Mouse (Mus musculus) adrenal gland, adult 18-20 months (tissue): ENCODE data around the gene Cchcr1. TPM values are rescaled to one million over a fixed set of nuclear protein-coding genes. Genes with fewer than 3 reads are reported as not detected.
"Not testable (repeated sequence)": the region's sequence is repeated elsewhere in the genome, so short reads cannot be mapped to it uniquely, and the experiment has no call there.

Experiments
- DNase-seq, 2 experiments: peaks; one replicate each; pipeline ENCODE4 v3.0.0; 2021 to 2022; ENCODE audit warnings: low spot score in 2 of 2
- long read RNA-seq, 2 experiments: library from polyadenylated mRNA; stranded (forward); transcript quantifications; one replicate each; pipeline ENCODE4 v2.0.0; 2021
- total RNA-seq, 2 experiments: library from RNA; stranded (reverse); gene quantifications; 1 replicate in 1 of 2; 2 replicates in 1 of 2; pipeline ENCODE4 v1.2.3; 2021

Gene Cchcr1
- total RNA-seq: 1 to 10 TPM; 6.3 to 6.7 TPM
- long read RNA-seq, experiment 1, partial matches to known transcripts: 1 of 9 reads
- long read RNA-seq, experiment 1, other reads (novel, unspliced or antisense): 4 of 9 reads
- long read RNA-seq, experiment 2, transcript Cchcr1-202 (18 exons, 2,656 nt): major isoform, 10 of 25 reads
- long read RNA-seq, experiment 2, partial matches to known transcripts: 4 of 25 reads
- long read RNA-seq, experiment 2, other reads (novel, unspliced or antisense): 11 of 25 reads

GRCm38 (mm10) chr17:35516652-35517500 lies at the start of gene Cchcr1, which contains the start of gene Tcf19:
Cchcr1 (plus strand) TSS chr17:35517100.
Tcf19 (minus strand) TSS chr17:35516824.
- DNase-seq: peak; percentile 93

DNA sequence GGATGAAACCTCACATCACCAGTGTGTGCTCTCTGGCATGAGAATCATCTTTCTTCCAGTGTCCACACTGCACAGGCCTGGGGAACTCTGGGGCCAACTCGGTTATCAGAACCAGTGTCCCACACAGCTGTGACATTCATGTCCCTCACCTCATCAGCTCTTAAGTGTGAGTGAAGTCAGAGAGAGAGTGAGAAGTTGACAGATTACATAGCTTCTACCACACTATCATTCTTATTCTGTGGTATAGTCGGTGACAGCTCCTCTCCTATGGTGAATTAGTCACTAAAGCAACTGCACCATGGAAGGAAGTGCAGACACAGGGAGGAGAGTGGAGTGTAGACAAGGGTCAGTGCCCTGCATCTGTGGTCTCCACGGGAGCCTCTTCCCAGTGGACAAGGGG lies 48.0 kb upstream of the Cchcr1 start:
- DNase-seq: not testable (repeated sequence)

GRCm38 (mm10) chr17:35469842-35470751 lies 46.8 kb upstream of the Cchcr1 start, which contains the start of gene H2-Q10:
H2-Q10 (plus strand) TSS chr17:35470089.
- no peak for DNase-seq

DNA sequence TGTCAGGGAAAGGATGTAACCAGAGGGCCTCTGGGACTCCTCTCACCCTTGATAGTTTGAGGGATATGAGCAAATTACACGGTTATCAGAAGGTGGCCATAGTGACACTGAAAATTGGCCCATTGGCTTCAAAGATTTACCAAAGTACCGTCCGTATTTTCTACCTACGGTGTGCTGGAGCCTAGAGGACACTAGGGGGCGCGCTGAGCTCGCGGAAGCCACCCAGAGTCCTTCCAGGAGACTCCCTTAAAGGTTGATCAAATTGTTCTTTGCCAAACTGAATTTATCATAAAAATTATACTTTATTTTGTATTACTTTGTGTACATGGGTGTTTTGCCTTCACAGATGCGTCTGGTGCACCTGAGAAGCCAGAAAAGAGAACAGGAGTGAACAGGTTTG lies 32.8 kb upstream of the Cchcr1 start:
- DNase-seq: peak; percentile 55 to 64

GRCm38 (mm10) chr17:35485702-35486101 lies 31.2 kb upstream of the Cchcr1 start:
- no peak for DNase-seq

DNA sequence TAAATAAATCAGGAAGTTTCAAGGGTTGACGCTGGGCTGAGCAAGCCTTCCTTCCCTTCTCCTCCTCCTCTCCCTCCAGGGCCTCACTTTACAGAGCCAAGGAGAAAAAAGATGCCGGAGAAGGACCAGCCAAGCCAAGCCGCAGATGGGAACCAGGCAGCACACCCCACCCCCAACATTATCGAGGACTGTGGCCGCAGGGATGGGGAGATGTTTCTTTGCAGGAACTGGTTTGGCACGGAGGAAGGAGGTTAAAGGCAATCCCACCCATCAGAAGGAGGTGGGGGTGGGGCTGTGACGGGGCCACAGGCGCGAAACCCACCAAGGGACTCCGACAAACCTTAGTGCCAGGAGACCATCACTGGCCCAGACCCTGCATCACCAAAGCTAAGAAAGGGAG lies 30.2 kb upstream of the Cchcr1 start:
- no peak for DNase-seq

DNA sequence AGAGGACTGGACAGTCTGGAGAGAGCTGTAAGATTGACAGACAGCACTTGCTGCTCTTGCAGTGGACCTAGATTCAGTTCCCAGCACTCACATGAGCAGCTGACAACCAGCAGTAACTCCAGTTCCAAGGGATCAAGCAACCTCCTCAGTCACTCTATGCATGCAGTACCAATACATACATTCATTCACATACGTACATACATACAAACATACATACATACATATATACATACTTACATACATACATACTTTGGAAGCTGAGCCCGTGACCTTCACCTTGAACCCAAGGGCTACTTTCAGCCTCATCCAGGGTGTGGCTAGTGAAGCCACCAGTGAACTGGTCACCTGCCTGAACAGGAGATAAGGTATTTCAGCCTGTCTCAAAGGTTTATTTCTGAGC lies 28.9 kb upstream of the Cchcr1 start:
- no peak for DNase-seq

DNA sequence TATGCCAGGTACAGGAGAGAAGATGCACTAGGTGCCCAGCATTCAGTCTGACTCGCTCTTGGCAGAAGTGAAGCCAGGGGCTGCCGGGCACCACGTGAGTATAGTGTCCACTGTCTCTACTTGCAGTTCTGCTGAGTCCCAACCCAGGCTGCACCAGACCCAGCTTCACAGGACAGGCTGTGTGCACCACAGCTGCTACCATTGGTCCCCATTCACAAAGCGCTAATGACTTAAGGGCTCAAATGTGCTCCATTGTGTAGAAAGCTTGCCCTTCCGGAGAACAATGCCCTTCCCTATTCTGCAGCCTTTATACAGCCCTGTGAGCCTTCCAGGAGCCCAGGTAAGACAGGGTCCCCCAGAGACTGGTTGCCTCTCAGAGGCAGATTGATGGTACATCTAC lies 26.6 kb upstream of the Cchcr1 start:
- DNase-seq: no peak

GRCm38 (mm10) chr17:35497124-35497523 lies 19.8 kb upstream of the Cchcr1 start:
- DNase-seq: no peak

DNA sequence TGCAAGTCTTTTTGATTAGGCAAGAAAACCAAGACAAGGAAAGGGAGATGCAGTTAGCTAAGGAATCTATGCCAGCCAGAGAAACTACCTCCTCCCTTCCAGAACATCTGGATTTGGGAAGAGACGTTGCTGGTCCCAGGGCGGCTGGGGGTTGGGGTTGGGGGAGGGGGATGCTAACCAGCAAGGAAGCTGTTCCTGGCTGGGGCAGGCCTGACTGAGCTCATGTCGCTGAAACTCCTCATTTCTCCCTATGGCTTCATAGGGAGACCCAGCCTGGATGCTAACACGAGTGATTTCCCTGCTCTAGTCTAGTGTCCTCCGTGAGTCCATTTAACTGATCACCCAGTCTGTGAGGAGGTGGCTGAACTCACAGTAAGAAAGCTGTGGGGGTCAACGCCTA lies 14.7 kb upstream of the Cchcr1 start:
- no peak for DNase-seq

GRCm38 (mm10) chr17:35502762-35503161 lies 14.1 kb upstream of the Cchcr1 start:
- DNase-seq: no peak

- DNase-seq: no peak
Observed at GRCm38 (mm10) chr17:35503849-35504248, 13.1 kb upstream of the Cchcr1 start.

- DNase-seq: no peak
Observed at GRCm38 (mm10) chr17:35504628-35505481, 12.0 kb upstream of the Cchcr1 start.

DNA sequence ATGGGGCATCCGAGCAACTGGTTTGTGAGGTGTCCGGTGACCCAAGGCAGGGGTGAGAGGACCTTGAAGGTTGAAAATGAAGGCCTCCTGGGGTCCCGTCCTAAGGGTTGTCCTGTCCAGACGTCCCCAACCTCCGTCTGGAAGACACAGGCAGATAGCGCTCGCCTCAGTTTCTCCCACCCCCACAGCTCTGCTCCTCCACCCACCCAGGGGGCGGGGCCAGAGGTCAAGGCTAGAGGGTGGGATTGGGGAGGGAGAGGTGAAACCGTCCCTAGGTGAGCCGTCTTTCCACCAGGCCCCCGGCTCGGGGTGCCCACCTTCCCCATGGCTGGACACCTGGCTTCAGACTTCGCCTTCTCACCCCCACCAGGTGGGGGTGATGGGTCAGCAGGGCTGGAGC lies 11.1 kb upstream of the Cchcr1 start, which contains the start of gene Pou5f1:
Gene Pou5f1 (plus strand): TSS at position 243 of the 400 bp plus-strand sequence.
- no peak for DNase-seq

GRCm38 (mm10) chr17:35506881-35507280 lies 10.0 kb upstream of the Cchcr1 start:
- DNase-seq: no peak

DNA sequence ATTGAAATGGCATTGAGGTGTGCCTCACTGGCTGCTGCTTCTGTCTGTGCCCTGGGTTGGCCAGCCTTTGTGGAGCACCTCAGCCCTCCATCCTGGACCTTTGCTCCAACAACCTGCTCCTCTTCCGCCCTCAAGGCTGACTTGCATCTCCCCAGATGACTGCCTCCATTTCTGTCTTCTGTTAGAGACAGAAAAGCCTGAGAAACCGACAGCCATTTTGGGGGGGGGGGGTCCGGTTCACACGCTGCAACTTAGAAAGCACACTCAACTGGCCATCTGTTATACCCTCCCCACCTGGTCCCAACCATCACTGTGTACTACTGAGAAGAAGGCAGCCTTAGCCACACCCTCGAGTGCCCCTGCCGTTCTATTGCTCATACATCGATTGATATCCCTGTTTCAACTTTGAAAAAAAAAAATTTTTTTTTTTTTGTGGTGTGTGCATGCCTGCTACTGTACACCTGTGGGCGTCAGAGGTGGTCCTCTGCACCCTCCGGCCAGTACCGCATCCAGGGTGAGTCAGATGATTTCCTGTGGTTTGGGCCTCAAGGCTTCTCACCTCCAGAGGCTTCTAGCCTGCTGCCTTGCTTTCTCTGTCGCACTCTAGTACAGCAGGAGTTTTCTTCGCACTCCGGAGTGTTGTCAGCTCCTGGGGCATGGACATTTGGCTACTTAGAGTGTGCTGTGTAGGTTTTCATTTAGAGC lies 9.2 kb upstream of the Cchcr1 start:
- no peak for DNase-seq

DNA sequence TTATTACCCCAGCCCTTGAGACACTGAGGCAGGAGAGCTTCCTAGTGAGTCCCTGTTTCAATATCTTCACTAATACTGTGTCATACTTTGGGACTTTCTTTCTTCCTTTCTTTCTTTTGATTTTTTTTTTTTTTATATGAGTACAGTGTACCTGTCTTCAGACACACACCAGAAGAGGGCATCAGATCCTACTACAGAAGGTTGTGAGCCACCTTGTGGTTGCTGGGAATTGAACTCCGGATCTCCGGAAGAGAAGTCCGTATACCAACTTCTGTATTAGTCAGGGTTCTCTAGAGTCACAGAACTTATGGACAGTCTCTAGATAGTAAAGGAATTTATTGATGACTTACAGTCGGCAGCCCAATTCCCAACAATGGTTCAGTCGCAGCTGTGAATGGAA lies 8.6 kb upstream of the Cchcr1 start:
- DNase-seq: not testable (repeated sequence)

- DNase-seq: no peak
Observed at GRCm38 (mm10) chr17:35509284-35509683, 7.6 kb upstream of the Cchcr1 start.

DNA sequence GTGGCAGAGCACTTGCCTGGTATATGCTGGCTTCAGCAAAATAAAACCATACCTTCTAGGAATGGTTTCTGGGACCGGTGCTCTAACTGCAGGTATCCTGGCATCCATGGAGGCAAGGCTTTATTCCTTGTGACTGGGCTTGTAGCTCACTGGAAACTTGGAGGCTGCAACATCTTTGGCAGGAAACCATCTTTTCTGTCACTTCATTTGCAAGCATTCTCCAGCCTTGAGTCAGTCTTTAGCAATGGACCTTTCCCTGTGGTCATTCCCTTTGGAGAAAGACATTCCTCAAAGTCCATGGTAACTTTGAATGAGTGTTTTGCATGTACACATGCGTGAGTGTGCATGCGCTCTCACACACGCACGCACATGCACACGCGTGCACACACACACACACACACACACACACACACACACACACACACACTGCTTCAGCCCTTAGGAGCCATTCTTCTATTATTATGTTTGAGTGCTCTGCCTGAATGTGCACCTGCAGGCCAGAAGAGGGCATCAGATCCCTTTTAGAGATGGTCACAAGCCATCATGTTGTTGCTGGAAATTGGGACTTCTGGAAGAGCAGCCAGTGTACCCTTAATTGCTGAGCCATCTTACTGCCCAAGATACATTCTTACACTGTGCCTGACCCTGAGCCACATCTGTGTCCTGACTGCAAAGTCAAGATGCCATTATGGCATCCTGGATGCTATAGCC lies 3.8 kb upstream of the Cchcr1 start:
- DNase-seq: no peak
